Mouse (Mus musculus) liver, embryonic 14.5 days (tissue): ENCODE results near the gene Cfap45. TPM values are rescaled to one million over a fixed set of nuclear protein-coding genes. Genes with fewer than 3 reads are reported as not detected.

Experiments used
- ATAC-seq: fragments of 200-750 bp; cut with Nextera tagmentation; 2 replicates; pipeline ENCODE4 v1.8.0; 2017; ENCODE audit warnings: moderate number of reproducible peaks, mild to moderate bottlenecking, moderate library complexity; ENCODE audit not compliant: insufficient read depth
- DNase-seq, 3 experiments: peaks; one replicate each; pipeline ENCODE4 v3.0.0-alpha.2; 2012 to 2013; ENCODE audit warnings: low read depth in 3 of 3, low spot score in 3 of 3
- H3K27ac ChIP-seq: fragments of 300-500 bp; sonication (generic); 2 replicates; pipeline ENCODE4 v1.5.1; 2014; ENCODE audit warnings: moderate library complexity, mild to moderate bottlenecking, control low read depth, inconsistent platforms
- H3K27me3 ChIP-seq: fragments of 300-500 bp; sonication (generic); 2 replicates; pipeline ENCODE4 v1.6.1; 2014; ENCODE audit warnings: mild to moderate bottlenecking, low read length, moderate library complexity; ENCODE audit not compliant: control insufficient read depth, insufficient read depth
- H3K36me3 ChIP-seq: fragments of 300-500 bp; sonication (generic); replicated peaks from 2 replicates; pipeline ENCODE4 v1.6.1; 2014; ENCODE audit warnings: low read depth; ENCODE audit not compliant: control insufficient read depth, insufficient read depth
- H3K4me1 ChIP-seq, 2 experiments: fragments of 200-500 bp in 1 of 2; fragments of 300-500 bp in 1 of 2; sonication (generic) in 1 of 2; replicated peaks; 2 replicates each; pipeline ENCODE4 v1.6.1; 2012 to 2014; ENCODE audit warnings: antibody characterized with exemption in 1 of 2, inconsistent platforms in 1 of 2, low read length in 1 of 2; ENCODE audit not compliant: control insufficient read depth in 2 of 2, insufficient read depth in 2 of 2
- H3K4me2 ChIP-seq: fragments of 300-500 bp; sonication (generic); 2 replicates; pipeline ENCODE4 v1.6.1; 2014; ENCODE audit warnings: low read depth, mild to moderate bottlenecking, control low read depth, moderate library complexity
- H3K4me3 ChIP-seq, 2 experiments: fragments of 200-500 bp in 1 of 2; fragments of 300-500 bp in 1 of 2; sonication (generic) in 1 of 2; 2 replicates each; pipeline ENCODE4 v1.5.1; 2012 to 2014; ENCODE audit warnings: low read depth in 2 of 2, low read length in 2 of 2, mild to moderate bottlenecking in 2 of 2, control low read depth in 1 of 2, inconsistent platforms in 1 of 2, moderate library complexity in 1 of 2; ENCODE audit not compliant: insufficient read depth in 1 of 2
- H3K9ac ChIP-seq: fragments of 300-500 bp; sonication (generic); replicated peaks from 2 replicates; pipeline ENCODE4 v1.6.1; 2014; ENCODE audit warnings: mild to moderate bottlenecking, control low read depth, moderate library complexity
- H3K9me3 ChIP-seq: fragments of 300-500 bp; sonication (generic); 2 replicates; pipeline ENCODE4 v1.6.1; 2016; ENCODE audit warnings: low read length, mixed read lengths; ENCODE audit not compliant: control insufficient read depth
- CTCF ChIP-seq: IDR thresholded peaks from 2 replicates; pipeline ENCODE4 v1.5.1; 2016; ENCODE audit warnings: antibody characterized with exemption, low read depth, control low read depth
- EP300 ChIP-seq: IDR thresholded peaks from 2 replicates; pipeline ENCODE4 v1.6.1; 2016; ENCODE audit warnings: antibody characterized with exemption, low read depth
- WGBS: fragments of 180-500 bp; shearing (Covaris S2); extraction: QIAGEN DNeasy Blood & Tissue Kit; methylation state at CpG from one replicate; pipeline ENCODE4 v1.1.7; 2014; ENCODE audit not compliant: insufficient replicate concordance; 5-methylcytosine and 5-hydroxymethylcytosine counted together
- polyA plus RNA-seq, 2 experiments: library from polyadenylated mRNA; depleted of rRNA in 1 of 2; stranded (reverse) in 1 of 2; unstranded in 1 of 2; fragments of >200 nt; fragmentation: Nextera tagmentation in 1 of 2; extraction: Ambion mirVana in 1 of 2; gene quantifications; 2 replicates each; pipeline versions ENCODE4 v1.2.1 to v1.2.3; 2012 to 2014

The Cfap45 gene
- polyA plus RNA-seq, 2 experiments: 0.22 to 0.28 TPM

- peaks cover 8% of the 10 kb centered on the region; the same call in 1 of the 2 replicates for H3K27me3 ChIP-seq
- H3K4me2 ChIP-seq: no peak overlapping the region
- H3K27ac ChIP-seq: no peak overlapping the region
- H3K36me3 ChIP-seq: no peaks in the 10 kb centered on the region
- TF ChIP-seq CTCF: no peak
- TF ChIP-seq EP300: no peak
- ATAC-seq (no peak), DNase-seq (no peak)
- H3K9ac ChIP-seq: no peak overlapping the region
- H3K9me3 ChIP-seq: no peaks in the 10 kb centered on the region
- H3K4me3 ChIP-seq: no peak overlapping the region
- peaks cover 0 to 12% of the 10 kb centered on the region in 2 experiments; a peak in 2 of 4 replicates for H3K4me1 ChIP-seq
- 61% methylated on average over 12 of the region's 12 CpGs for WGBS
Measured at GRCm38 (mm10) chr1:172523699-172524101, 3.1 kb downstream of the Cfap45 start.

GRCm38 (mm10) chr1:172525027-172525764 lies 4.6 kb downstream of the Cfap45 start:
- Histone ChIP-seq H3K4me2 (no peak overlapping the region; the same call in 1 of the 2 replicates), H3K9me3 (no peaks in the 10 kb centered on the region), H3K27me3 (peaks cover 8% of the 10 kb centered on the region; the same call in 1 of the 2 replicates), H3K4me3 (no peak overlapping the region), H3K4me1 (peaks cover 0 to 12% of the 10 kb centered on the region in 2 experiments; a peak in 2 of 4 replicates), H3K36me3 (no peaks in the 10 kb centered on the region), H3K27ac (no peak overlapping the region), H3K9ac (no peak overlapping the region)
- ATAC-seq: peak; percentile 30
- no peak for TF ChIP-seq EP300
- 0 out of 2 replicates have a peak, but pooled peaks have one; percentile 15 for TF ChIP-seq CTCF
- WGBS: 15% methylated on average over 15 of the region's 15 CpGs
- DNase-seq: no peak

- ATAC-seq (no peak), DNase-seq (no peak)
- no peak overlapping the region for H3K27ac ChIP-seq
- H3K4me1 ChIP-seq: peaks cover 0 to 14% of the 10 kb centered on the region in 2 experiments; a peak in 2 of 4 replicates
- H3K9me3 ChIP-seq: no peaks in the 10 kb centered on the region
- TF ChIP-seq CTCF (no peak), EP300 (no peak)
- H3K9ac ChIP-seq: no peak overlapping the region
- H3K36me3 ChIP-seq: no peaks in the 10 kb centered on the region
- WGBS: 17% methylated on average over 7 of the region's 7 CpGs
- peaks cover 8% of the 10 kb centered on the region; the same call in 1 of the 2 replicates for H3K27me3 ChIP-seq
- H3K4me2 ChIP-seq: peak overlapping the region; percentile 23
- no peak overlapping the region for H3K4me3 ChIP-seq
Measured at GRCm38 (mm10) chr1:172525971-172526370, 5.4 kb downstream of the Cfap45 start.

- Histone ChIP-seq H3K27ac (no peak overlapping the region), H3K4me1 (peaks cover 0 to 12% of the 10 kb centered on the region in 2 experiments; a peak in 2 of 4 replicates), H3K4me2 (peak overlapping the region; percentile 23), H3K36me3 (no peaks in the 10 kb centered on the region), H3K4me3 (no peak overlapping the region), H3K27me3 (peaks cover 8% of the 10 kb centered on the region; the same call in 1 of the 2 replicates), H3K9me3 (no peaks in the 10 kb centered on the region), H3K9ac (no peak overlapping the region)
- ATAC-seq: peak; percentile 70; the same call in 1 of the 2 replicates
- peak; percentile 45 to 50 (median 49) for DNase-seq
- 4% methylated on average over 23 of the region's 23 CpGs for WGBS
- TF ChIP-seq EP300 (peak; percentile 40; the same call in 1 of the 2 replicates), CTCF (no peak)
Measured at GRCm38 (mm10) chr1:172526380-172527081, 5.9 kb downstream of the Cfap45 start.

- Histone ChIP-seq H3K27ac (no peak overlapping the region), H3K4me1 (peaks cover 0 to 12% of the 10 kb centered on the region in 2 experiments; a peak in 2 of 4 replicates), H3K36me3 (no peaks in the 10 kb centered on the region), H3K9me3 (no peaks in the 10 kb centered on the region), H3K4me2 (no peak overlapping the region), H3K27me3 (peaks cover 13% of the 10 kb centered on the region), H3K9ac (no peak overlapping the region), H3K4me3 (no peak overlapping the region)
- DNase-seq (no peak), ATAC-seq (no peak)
- TF ChIP-seq CTCF (no peak), EP300 (no peak)
- 68% methylated on average over 10 of the region's 10 CpGs for WGBS
Measured at GRCm38 (mm10) chr1:172527431-172527830, 6.8 kb downstream of the Cfap45 start.
